Mouse (Mus musculus) embryonic facial prominence, embryonic 13.5 days (tissue): ENCODE data around the gene Taf1b. TPM values are rescaled to one million over a fixed set of nuclear protein-coding genes. Genes with fewer than 3 reads are reported as not detected.

ENCODE experiments used
- ATAC-seq: fragments of 200-750 bp; cut with Nextera tagmentation; 2 replicates; pipeline ENCODE4 v1.8.0; 2017; ENCODE audit warnings: low read depth; ENCODE audit not compliant: insufficient number of reproducible peaks, insufficient read depth, low FRiP score, low TSS enrichment
- H3K27ac ChIP-seq: fragments of 300-500 bp; sonication (generic); 2 replicates; pipeline ENCODE4 v1.5.1; 2015; ENCODE audit warnings: moderate library complexity, mild to moderate bottlenecking, inconsistent platforms
- H3K27me3 ChIP-seq: fragments of 300-500 bp; sonication (generic); 2 replicates; pipeline ENCODE4 v1.6.1; 2015; ENCODE audit warnings: mild to moderate bottlenecking, inconsistent platforms
- H3K36me3 ChIP-seq: fragments of 300-500 bp; sonication (generic); 2 replicates; pipeline ENCODE4 v1.6.1; 2015; ENCODE audit warnings: mild to moderate bottlenecking, inconsistent platforms
- H3K4me1 ChIP-seq: fragments of 300-500 bp; sonication (generic); 2 replicates; pipeline ENCODE4 v1.6.1; 2015; ENCODE audit warnings: inconsistent platforms
- H3K4me2 ChIP-seq: fragments of 300-500 bp; sonication (generic); 2 replicates; pipeline ENCODE4 v1.6.1; 2015; ENCODE audit warnings: moderate library complexity, mild to moderate bottlenecking, inconsistent platforms
- H3K4me3 ChIP-seq: fragments of 300-500 bp; sonication (generic); 2 replicates; pipeline ENCODE4 v1.5.1; 2015; ENCODE audit warnings: mild to moderate bottlenecking, inconsistent platforms
- H3K9ac ChIP-seq: fragments of 300-500 bp; sonication (generic); 2 replicates; pipeline ENCODE4 v1.6.1; 2015; ENCODE audit warnings: mild to moderate bottlenecking, inconsistent platforms
- H3K9me3 ChIP-seq: fragments of 300-500 bp; sonication (generic); 2 replicates; pipeline ENCODE4 v1.6.1; 2016; ENCODE audit warnings: inconsistent platforms
- WGBS: fragments of 180-500 bp; shearing (Covaris S2); methylation state at CpG from one replicate; pipeline ENCODE4 v1.1.7; 2015; ENCODE audit warnings: mixed read lengths; 5-methylcytosine and 5-hydroxymethylcytosine counted together
- polyA plus RNA-seq: library from polyadenylated mRNA; unstranded; fragments of >200 nt; fragmentation: Nextera tagmentation; extraction: Ambion mirVana; gene quantifications from 2 replicates; pipeline ENCODE4 v1.2.1, GENCODE M21; 2015

Taf1b gene
- polyA plus RNA-seq, 1 experiment from 2014 or later: 32.3 TPM

DNA sequence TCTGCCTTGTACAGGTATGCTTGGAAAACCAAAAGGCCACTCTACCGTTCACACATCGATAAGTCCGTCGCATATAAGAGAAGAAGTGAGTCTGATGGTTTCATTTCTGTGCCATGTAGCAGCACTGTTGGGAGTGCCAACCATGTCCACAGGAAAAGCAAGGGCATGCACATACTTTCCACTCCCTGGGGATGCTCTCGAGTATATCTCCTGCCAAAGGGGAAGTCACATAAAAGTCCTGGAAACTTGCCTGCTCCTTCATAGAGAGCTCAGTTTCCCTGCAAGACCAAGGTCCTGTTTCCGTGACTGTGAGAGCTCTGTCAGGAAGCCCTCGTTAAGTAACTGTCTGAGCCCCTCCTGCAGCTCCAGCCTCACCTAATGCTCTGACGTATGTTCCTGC lies 57.8 kb downstream of the Taf1b start:
- H3K9ac ChIP-seq: no peak overlapping the region
- H3K9me3 ChIP-seq: no peaks in the 10 kb centered on the region
- no peak overlapping the region for H3K27ac ChIP-seq
- no peak overlapping the region for H3K4me2 ChIP-seq
- ATAC-seq: no peak
- peaks cover 36% of the 10 kb centered on the region for H3K36me3 ChIP-seq
- no peaks in the 10 kb centered on the region for H3K27me3 ChIP-seq
- H3K4me3 ChIP-seq: no peak overlapping the region
- H3K4me1 ChIP-seq: no peaks in the 10 kb centered on the region
- 74% methylated on average over 8 of the region's 8 CpGs for WGBS

DNA sequence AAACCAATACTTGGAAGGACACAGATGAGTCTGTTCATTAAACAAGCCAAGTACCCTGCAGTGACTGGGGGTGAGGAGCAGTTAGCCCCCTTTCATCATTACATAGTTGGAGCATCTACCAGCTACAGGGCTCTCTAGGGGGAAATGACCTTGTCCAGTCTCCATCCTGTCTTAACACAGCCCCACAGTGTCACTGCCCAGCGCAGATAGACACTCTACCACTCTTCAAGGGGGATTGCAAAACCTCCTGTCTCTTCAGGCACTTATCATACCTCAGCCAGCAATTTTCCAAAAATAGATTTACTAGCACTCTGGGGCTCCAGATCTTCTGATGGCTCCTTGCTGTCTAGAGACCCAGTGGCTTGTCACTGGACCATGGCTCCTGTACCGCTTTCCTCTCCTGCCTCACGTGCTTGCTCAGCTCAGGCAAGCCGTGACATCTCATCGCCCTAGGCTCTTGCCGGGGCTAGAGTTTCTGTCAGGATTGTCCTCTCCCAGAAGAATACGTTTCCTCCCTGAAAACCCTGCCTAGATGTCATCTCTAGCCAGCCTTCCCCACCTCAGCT lies 65.3 kb downstream of the Taf1b start:
- no peaks in the 10 kb centered on the region for H3K4me1 ChIP-seq
- H3K9ac ChIP-seq: no peak overlapping the region
- no peak overlapping the region for H3K27ac ChIP-seq
- peaks cover 15% of the 10 kb centered on the region for H3K36me3 ChIP-seq
- H3K4me2 ChIP-seq: no peak overlapping the region
- no peak overlapping the region for H3K4me3 ChIP-seq
- H3K27me3 ChIP-seq: no peaks in the 10 kb centered on the region
- H3K9me3 ChIP-seq: no peaks in the 10 kb centered on the region
- 74% methylated on average over 7 of the region's 7 CpGs for WGBS
- ATAC-seq: no peak

DNA sequence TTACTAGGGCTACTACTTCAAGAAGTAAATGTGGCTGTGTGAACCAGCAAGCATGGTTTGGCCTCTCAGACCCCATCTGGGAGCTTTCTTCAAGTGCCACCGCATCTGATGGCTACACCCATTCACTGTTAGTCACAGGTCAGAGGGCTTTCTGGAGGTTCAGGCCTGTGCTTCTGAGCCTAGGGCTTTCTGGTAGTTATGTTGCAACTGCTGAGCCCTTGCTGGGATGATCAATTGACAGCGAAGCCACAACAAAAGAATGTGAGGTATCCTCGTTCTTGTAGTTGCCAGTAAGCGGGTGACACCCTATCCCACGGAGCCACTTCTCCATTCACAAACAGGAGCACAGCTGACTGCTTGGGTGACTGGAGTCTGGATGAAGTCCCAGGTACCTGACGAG lies 67.2 kb downstream of the Taf1b start:
- no peak overlapping the region for H3K9ac ChIP-seq
- H3K4me3 ChIP-seq: no peak overlapping the region
- H3K4me2 ChIP-seq: no peak overlapping the region
- ATAC-seq: no peak
- H3K9me3 ChIP-seq: no peaks in the 10 kb centered on the region
- WGBS: 62% methylated on average over 6 of the region's 6 CpGs
- no peak overlapping the region for H3K27ac ChIP-seq
- H3K36me3 ChIP-seq: no peaks in the 10 kb centered on the region
- H3K27me3 ChIP-seq: peaks cover 7% of the 10 kb centered on the region; the same call in 1 of the 2 replicates
- no peaks in the 10 kb centered on the region for H3K4me1 ChIP-seq

DNA sequence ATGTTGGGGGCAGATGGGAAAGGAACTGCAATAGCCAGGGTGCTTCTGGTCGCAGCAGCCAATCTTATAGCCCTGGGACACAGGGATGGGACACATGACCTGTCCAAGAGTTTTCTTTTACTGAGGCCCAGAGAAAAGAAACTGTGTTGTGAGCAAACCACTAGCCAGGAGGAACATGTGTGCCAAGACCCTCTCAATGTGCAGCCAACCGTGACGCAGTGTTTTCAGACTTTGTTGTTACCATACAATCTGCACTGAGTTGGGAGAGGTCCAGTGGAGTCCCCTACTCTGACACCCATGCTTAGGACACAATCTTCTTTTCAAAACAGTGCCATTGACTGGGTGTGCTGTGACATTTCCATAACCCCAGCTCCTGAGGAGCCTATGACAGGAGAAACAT lies 69.4 kb downstream of the Taf1b start:
- Histone ChIP-seq H3K4me3 (no peak overlapping the region), H3K4me2 (no peak overlapping the region), H3K27ac (no peak overlapping the region), H3K9ac (no peak overlapping the region), H3K9me3 (no peaks in the 10 kb centered on the region), H3K27me3 (peaks cover 22% of the 10 kb centered on the region), H3K4me1 (peaks cover 8% of the 10 kb centered on the region; the same call in 1 of the 2 replicates), H3K36me3 (no peaks in the 10 kb centered on the region)
- no peak for ATAC-seq
- WGBS: 80% methylated on average over 3 of the region's 3 CpGs

DNA sequence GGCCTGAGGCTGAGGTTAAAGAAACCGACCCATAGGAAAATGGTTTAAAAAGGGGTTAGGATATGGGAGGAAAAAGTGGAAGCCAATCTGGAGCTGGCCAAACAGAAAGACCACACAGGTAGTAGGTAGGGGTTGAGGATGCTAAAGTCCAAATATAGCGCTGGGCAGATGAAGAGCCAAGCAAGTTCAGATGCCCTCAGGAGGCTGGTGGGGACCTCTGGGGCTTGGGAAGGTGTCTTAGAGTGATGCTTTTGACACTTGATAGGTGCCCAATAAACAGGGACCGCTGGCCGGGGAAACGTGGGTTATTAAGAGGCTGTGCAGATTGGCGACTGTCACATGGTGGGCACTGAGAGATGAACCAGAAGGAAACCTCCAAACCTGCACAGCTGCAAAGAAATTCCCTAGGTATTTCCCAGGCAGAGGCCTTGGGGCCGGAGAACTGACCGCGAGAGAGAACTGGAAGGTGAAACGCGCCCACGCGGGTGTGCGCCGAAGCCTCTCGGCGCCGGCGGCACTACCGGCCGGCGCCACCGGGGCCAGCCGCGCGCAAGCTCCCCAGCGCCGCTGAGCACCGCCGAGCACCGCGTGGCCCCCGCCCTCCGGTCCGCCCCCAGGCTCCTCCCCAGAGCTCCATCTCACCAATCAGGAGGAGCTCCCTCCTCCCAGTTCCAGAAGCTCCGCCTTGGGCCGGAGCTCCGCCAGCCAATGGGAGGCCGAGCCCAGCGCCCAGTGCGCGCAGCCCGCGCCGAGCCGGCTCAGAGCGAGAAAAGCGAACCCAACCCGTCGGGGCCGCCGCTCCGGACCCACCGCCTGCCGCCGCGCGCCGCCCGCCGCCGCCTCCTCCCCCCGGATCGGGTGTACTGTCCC lies 73.6 kb downstream of the Taf1b start, which contains the start of gene Grhl1:
Gene Grhl1 (plus strand): TSS at position 761 of the 870 bp plus-strand sequence.
- WGBS: 2% methylated on average over 64 of the region's 64 CpGs
- Histone ChIP-seq H3K27ac (no peak within 1 kb of the TSS), H3K9ac (peak within 1 kb of the TSS; percentile 62), H3K36me3 (no peaks in the 10 kb centered on the region), H3K4me2 (peak within 1 kb of the TSS; percentile 71), H3K9me3 (no peaks in the 10 kb centered on the region), H3K4me1 (peaks cover 11% of the 10 kb centered on the region; the same call in 1 of the 2 replicates), H3K27me3 (peaks cover 39% of the 10 kb centered on the region), H3K4me3 (peak within 1 kb of the TSS; percentile 63)
- ATAC-seq: peak; percentile 99

DNA sequence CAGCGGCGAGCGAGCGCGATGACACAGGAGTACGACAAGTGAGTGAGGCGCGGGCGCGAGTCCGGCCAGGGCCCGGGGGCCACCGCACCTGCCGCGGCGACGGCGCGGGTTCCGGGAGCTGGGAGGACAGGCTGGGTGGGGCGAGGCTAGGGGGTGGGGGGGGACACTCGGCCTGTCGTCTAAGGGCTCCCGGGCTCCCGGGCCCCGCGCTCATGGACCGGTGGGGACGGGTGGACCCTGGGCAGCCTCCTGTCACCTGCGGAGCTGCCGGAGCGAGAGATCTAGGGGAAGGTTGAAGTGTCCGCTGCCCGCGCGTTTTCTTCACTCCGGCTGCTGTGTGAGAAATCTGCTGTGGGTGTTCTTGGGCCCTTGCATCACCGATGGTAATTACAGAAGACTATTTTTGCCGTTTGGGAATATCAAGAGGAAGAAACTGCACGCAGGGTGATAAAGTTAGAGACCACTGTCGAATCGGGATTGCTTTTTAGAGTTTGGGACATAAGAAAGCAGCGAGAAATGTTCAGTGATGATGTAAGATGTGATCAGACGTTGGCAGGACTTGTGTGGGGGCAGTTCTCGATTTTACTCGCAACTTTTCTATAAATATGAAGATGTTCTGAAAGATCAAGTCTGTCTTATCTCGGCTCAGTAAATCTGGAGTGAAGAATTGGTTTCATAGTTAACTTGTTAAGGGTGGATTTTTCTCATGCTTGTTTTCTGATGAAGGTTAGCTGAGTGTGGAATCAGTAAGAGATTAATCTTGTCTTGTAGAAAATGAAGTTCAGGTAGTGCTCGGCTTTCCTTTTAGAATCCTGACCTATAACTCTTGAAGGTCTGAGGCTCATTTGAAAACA lies 74.5 kb downstream of the Taf1b start:
- WGBS: 6% methylated on average over 44 of the region's 48 CpGs
- Histone ChIP-seq H3K36me3 (no peaks in the 10 kb centered on the region), H3K27ac (no peak overlapping the region), H3K4me1 (peaks cover 11% of the 10 kb centered on the region; the same call in 1 of the 2 replicates), H3K9me3 (no peaks in the 10 kb centered on the region), H3K27me3 (peaks cover 39% of the 10 kb centered on the region), H3K9ac (peak overlapping the region; percentile 62), H3K4me3 (peak overlapping the region; percentile 63), H3K4me2 (peak overlapping the region; percentile 71)
- ATAC-seq: no peak

DNA sequence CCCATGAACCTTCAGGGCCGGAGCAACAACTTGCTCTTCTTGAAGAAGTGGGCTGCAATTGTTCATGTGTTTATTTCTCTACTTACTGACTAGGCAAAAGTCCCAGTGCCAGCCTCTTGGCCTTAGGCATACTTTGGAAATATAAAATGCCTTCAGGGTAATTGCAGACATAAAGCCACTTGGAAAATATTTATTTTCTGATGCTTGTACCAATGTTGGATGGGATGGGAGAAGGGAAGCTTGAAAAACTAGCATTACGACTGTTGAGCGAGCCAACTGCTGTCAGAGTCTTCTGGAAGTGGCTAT lies 75.1 kb downstream of the Taf1b start:
- no peaks in the 10 kb centered on the region for H3K9me3 ChIP-seq
- no peak for ATAC-seq
- 54% methylated on average over 3 of the region's 3 CpGs for WGBS
- H3K36me3 ChIP-seq: no peaks in the 10 kb centered on the region
- peaks cover 11% of the 10 kb centered on the region; the same call in 1 of the 2 replicates for H3K4me1 ChIP-seq
- H3K27ac ChIP-seq: no peak overlapping the region
- 0 out of 2 replicates have a peak overlapping the region, but pooled peaks have one; percentile 11 for H3K9ac ChIP-seq
- peak overlapping the region; percentile 63 for H3K4me3 ChIP-seq
- peak overlapping the region; percentile 71 for H3K4me2 ChIP-seq
- peaks cover 39% of the 10 kb centered on the region for H3K27me3 ChIP-seq

DNA sequence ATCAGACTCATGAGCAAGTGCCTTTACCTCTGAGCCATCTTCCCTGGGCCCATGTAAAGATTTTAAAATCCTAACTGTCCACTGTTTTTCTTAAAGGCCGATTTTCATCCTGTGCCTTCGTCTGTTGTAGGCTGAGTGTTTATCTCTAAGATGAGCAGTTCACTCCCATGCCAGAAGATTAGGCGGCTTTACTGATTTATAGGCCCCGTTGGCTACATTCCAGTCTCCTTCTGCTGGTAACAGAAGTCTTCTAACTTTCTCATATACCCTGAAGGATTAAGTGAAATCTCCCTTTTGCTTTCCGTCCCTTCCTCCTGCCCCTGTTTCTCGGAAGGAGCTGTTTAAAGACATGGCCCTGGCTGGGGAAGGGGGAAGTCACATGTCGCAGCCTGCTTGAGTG lies 76.7 kb downstream of the Taf1b start:
- no peak overlapping the region; the same call in 1 of the 2 replicates for H3K27ac ChIP-seq
- WGBS: 39% methylated on average over 7 of the region's 7 CpGs

DNA sequence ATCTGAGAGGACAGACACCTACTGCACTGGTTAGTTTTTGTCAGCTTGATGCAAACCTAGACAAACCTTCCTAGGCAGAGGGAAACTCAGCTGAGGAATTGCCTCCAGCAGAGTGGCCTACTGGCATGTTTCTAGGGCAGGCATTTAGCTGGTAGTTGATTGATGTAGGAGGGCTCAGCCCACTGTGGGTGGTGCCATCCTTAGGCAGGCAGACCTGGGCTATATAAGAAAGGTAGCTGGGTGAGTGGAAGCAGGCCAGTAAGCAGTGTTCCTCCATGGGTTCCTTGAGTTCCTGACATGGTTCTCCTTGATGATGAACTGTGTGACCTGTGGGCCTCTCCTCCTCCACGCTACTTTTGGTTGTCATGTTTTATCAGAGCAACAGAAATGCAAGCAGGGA lies 82.3 kb downstream of the Taf1b start:
- 71% methylated on average over 1 of the region's 1 CpGs for WGBS
- no peak for ATAC-seq
- H3K9me3 ChIP-seq: no peaks in the 10 kb centered on the region

More for the DNA sequence above, 76.7 kb downstream of the Taf1b start:
- no peak overlapping the region for H3K4me2 ChIP-seq
- peaks cover 11% of the 10 kb centered on the region; the same call in 1 of the 2 replicates for H3K4me1 ChIP-seq
- ATAC-seq: no peak
- no peak overlapping the region for H3K9ac ChIP-seq
- no peaks in the 10 kb centered on the region for H3K36me3 ChIP-seq
- H3K27me3 ChIP-seq: peaks cover 36% of the 10 kb centered on the region
- H3K9me3 ChIP-seq: no peaks in the 10 kb centered on the region
- no peak overlapping the region for H3K4me3 ChIP-seq

DNA sequence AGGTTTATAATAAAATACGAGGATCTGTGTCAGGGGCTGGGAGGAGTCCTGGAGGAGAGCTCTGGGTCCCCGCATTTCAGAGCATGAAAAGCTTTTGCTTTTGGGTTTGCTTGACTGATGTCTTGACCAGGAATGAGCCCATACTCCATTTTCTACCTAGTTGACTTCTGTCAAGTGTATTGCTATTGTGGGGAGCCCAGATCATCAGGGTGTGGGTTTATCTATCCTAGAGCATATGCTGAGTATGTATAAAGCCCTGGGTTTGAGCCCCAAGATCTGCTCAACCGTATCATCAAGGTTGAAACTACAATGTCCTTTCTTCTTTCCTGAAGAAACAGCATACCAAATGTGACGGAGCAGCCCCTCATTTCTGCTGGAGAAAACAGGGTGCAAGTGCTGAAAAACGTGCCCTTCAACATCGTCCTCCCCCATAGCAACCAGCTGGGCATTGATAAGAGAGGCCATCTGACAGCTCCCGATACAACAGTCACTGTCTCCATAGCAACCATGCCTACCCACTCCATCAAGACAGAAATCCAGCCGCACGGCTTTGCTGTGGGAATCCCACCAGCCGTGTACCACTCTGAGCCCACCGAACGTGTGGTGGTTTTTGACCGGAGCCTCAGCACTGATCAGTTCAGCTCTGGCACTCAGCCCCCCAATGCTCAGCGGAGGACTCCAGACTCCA lies 83.0 kb downstream of the Taf1b start:
- Histone ChIP-seq H3K4me2 (no peak overlapping the region), H3K36me3 (no peaks in the 10 kb centered on the region), H3K4me3 (no peak overlapping the region), H3K9me3 (no peaks in the 10 kb centered on the region), H3K9ac (no peak overlapping the region), H3K4me1 (no peaks in the 10 kb centered on the region), H3K27ac (no peak overlapping the region), H3K27me3 (no peaks in the 10 kb centered on the region)
- WGBS: 82% methylated on average over 14 of the region's 14 CpGs
- no peak for ATAC-seq

More for the DNA sequence above, 82.3 kb downstream of the Taf1b start:
- Histone ChIP-seq H3K27me3 (no peaks in the 10 kb centered on the region), H3K27ac (no peak overlapping the region), H3K36me3 (no peaks in the 10 kb centered on the region), H3K4me2 (no peak overlapping the region), H3K4me3 (no peak overlapping the region), H3K9ac (no peak overlapping the region), H3K4me1 (no peaks in the 10 kb centered on the region)

DNA sequence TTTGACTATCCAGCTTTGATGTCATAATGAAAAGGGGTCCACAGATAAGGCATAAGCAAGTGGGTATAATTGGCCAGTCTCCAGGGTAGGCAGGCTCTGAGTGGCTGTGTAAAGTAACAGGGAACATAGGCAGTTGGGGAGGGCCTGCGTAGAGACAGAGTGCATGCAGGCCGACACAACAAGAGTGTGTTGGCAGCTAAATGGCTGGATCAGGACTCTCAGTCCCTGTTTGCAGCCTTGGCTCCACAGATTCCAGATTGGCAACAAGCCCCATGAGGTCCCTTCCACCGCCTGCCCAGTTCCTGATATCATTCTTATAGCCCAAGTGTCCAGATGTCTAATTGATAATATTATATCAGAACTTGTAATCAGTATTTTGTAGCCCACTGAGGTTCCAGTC lies 85.5 kb downstream of the Taf1b start:
- Histone ChIP-seq H3K4me2 (no peak overlapping the region), H3K36me3 (no peaks in the 10 kb centered on the region), H3K4me1 (no peaks in the 10 kb centered on the region), H3K9me3 (no peaks in the 10 kb centered on the region), H3K27me3 (no peaks in the 10 kb centered on the region), H3K27ac (no peak overlapping the region), H3K4me3 (no peak overlapping the region), H3K9ac (no peak overlapping the region)
- ATAC-seq: no peak
- 93% methylated on average over 3 of the region's 3 CpGs for WGBS
